Mouse (Mus musculus): ENCODE results near the gene Cblc. TPM values are rescaled to one million over a fixed set of nuclear protein-coding genes. Genes with fewer than 3 reads are reported as not detected.

The Cblc gene
- polyA plus RNA-seq, 1 experiment from 2014 or later: 0.95 TPM

GRCm38 (mm10) chr7:19777049-19777723 is 19.4 kb downstream of the Cblc start:
- 68% methylated on average over 11 of the region's 11 CpGs for WGBS (ENCODE audit: insufficient replicate concordance)

GRCm38 (mm10) chr7:19771682-19772081 is 24.9 kb downstream of the Cblc start:
- no peak overlapping the region for H3K4me3 ChIP-seq
- 38% methylated on average over 4 of the region's 4 CpGs for WGBS (ENCODE audit: insufficient replicate concordance)
- H3K4me1 ChIP-seq: peaks cover 24% of the 10 kb centered on the region
- peaks cover 57% of the 10 kb centered on the region for H3K27me3 ChIP-seq (replicated peaks)
- ATAC-seq: no peak
- H3K27ac ChIP-seq: no peak overlapping the region
- H3K4me2 ChIP-seq: no peak overlapping the region
- no peak overlapping the region for H3K9ac ChIP-seq
- H3K9me3 ChIP-seq (replicated peaks): no peaks in the 10 kb centered on the region
- H3K36me3 ChIP-seq: no peaks in the 10 kb centered on the region

More at GRCm38 (mm10) chr7:19777049-19777723, 19.4 kb downstream of the Cblc start:
- H3K4me1 ChIP-seq: no peaks in the 10 kb centered on the region
- no peak overlapping the region for H3K9ac ChIP-seq
- peaks cover 17% of the 10 kb centered on the region for H3K27me3 ChIP-seq (replicated peaks)
- H3K4me2 ChIP-seq: no peak overlapping the region
- H3K4me3 ChIP-seq: no peak overlapping the region
- H3K9me3 ChIP-seq (replicated peaks): no peaks in the 10 kb centered on the region
- ATAC-seq: no peak
- H3K36me3 ChIP-seq: no peaks in the 10 kb centered on the region
- no peak overlapping the region for H3K27ac ChIP-seq

- ATAC-seq: 0 out of 2 replicates have a peak, but pooled peaks have one; percentile 17
- Histone ChIP-seq H3K27me3 (replicated peaks) (peaks cover 57% of the 10 kb centered on the region), H3K9ac (peak within 1 kb of the TSS; percentile 54), H3K36me3 (no peaks in the 10 kb centered on the region), H3K4me2 (peak within 1 kb of the TSS; percentile 63), H3K9me3 (replicated peaks) (no peaks in the 10 kb centered on the region), H3K27ac (no peak within 1 kb of the TSS), H3K4me3 (peak within 1 kb of the TSS; percentile 43), H3K4me1 (peaks cover 24% of the 10 kb centered on the region)
- WGBS (ENCODE audit: insufficient replicate concordance): 8% methylated on average over 9 of the region's 9 CpGs
Measured at GRCm38 (mm10) chr7:19770984-19771391, 25.6 kb downstream of the Cblc start, which contains the start of gene Bcam. Bcam (minus strand) TSS chr7:19771016.

GRCm38 (mm10) chr7:19770375-19770754 is 26.2 kb downstream of the Cblc start:
- Histone ChIP-seq H3K4me2 (peak overlapping the region; percentile 63), H3K4me1 (peaks cover 24% of the 10 kb centered on the region), H3K4me3 (peak overlapping the region; percentile 43), H3K36me3 (no peaks in the 10 kb centered on the region), H3K27me3 (replicated peaks) (peaks cover 57% of the 10 kb centered on the region), H3K9ac (peak overlapping the region; percentile 54), H3K9me3 (replicated peaks) (no peaks in the 10 kb centered on the region), H3K27ac (no peak overlapping the region)
- ATAC-seq: peak; percentile 65
- WGBS (ENCODE audit: insufficient replicate concordance): under 1% methylated on average over 28 of the region's 28 CpGs

GRCm38 (mm10) chr7:19769434-19770374 is 26.9 kb downstream of the Cblc start:
- H3K4me1 ChIP-seq: peaks cover 24% of the 10 kb centered on the region
- H3K27ac ChIP-seq: no peak overlapping the region
- WGBS (ENCODE audit: insufficient replicate concordance): 13% methylated on average over 16 of the region's 16 CpGs
- H3K27me3 ChIP-seq (replicated peaks): peaks cover 57% of the 10 kb centered on the region
- peak overlapping the region; percentile 43 for H3K4me3 ChIP-seq
- H3K4me2 ChIP-seq: peak overlapping the region; percentile 63
- H3K9ac ChIP-seq: peak overlapping the region; percentile 54
- H3K9me3 ChIP-seq (replicated peaks): no peaks in the 10 kb centered on the region
- H3K36me3 ChIP-seq: no peaks in the 10 kb centered on the region
- ATAC-seq: no peak; the same call in 1 of the 2 replicates

GRCm38 (mm10) chr7:19769001-19769400 is 27.6 kb downstream of the Cblc start:
- H3K4me2 ChIP-seq: no peak overlapping the region; the same call in 1 of the 2 replicates
- H3K9me3 ChIP-seq (replicated peaks): no peaks in the 10 kb centered on the region
- no peaks in the 10 kb centered on the region for H3K36me3 ChIP-seq
- no peak overlapping the region for H3K27ac ChIP-seq
- H3K4me1 ChIP-seq: peaks cover 24% of the 10 kb centered on the region
- 39% methylated on average over 4 of the region's 4 CpGs for WGBS (ENCODE audit: insufficient replicate concordance)
- no peak overlapping the region for H3K4me3 ChIP-seq
- no peak for ATAC-seq
- peaks cover 57% of the 10 kb centered on the region for H3K27me3 ChIP-seq (replicated peaks)
- H3K9ac ChIP-seq: no peak overlapping the region

GRCm38 (mm10) chr7:19768251-19768650 is 28.4 kb downstream of the Cblc start:
- Histone ChIP-seq H3K4me2 (no peak overlapping the region), H3K9me3 (replicated peaks) (no peaks in the 10 kb centered on the region), H3K27ac (no peak overlapping the region), H3K4me1 (peaks cover 24% of the 10 kb centered on the region), H3K27me3 (replicated peaks) (peaks cover 52% of the 10 kb centered on the region), H3K9ac (no peak overlapping the region), H3K4me3 (no peak overlapping the region), H3K36me3 (no peaks in the 10 kb centered on the region)
- no peak for ATAC-seq
- WGBS (ENCODE audit: insufficient replicate concordance): 55% methylated on average over 14 of the region's 14 CpGs

- no peak for ATAC-seq
- H3K9me3 ChIP-seq (replicated peaks): no peaks in the 10 kb centered on the region
- 70% methylated on average over 9 of the region's 9 CpGs for WGBS (ENCODE audit: insufficient replicate concordance)
Measured at GRCm38 (mm10) chr7:19764581-19764980, 32.0 kb downstream of the Cblc start.

GRCm38 (mm10) chr7:19763829-19764477 is 32.7 kb downstream of the Cblc start:
- no peak overlapping the region for H3K9ac ChIP-seq
- H3K27me3 ChIP-seq (replicated peaks): peaks cover 16% of the 10 kb centered on the region
- H3K27ac ChIP-seq: no peak overlapping the region
- H3K4me2 ChIP-seq: no peak overlapping the region
- 63% methylated on average over 13 of the region's 13 CpGs for WGBS (ENCODE audit: insufficient replicate concordance)
- H3K4me3 ChIP-seq: no peak overlapping the region
- ATAC-seq: no peak
- H3K4me1 ChIP-seq: 0 out of 2 replicates have a peak, but pooled peaks cover 1% of the 10 kb centered on the region
- no peaks in the 10 kb centered on the region for H3K9me3 ChIP-seq (replicated peaks)
- no peaks in the 10 kb centered on the region for H3K36me3 ChIP-seq

More at GRCm38 (mm10) chr7:19764581-19764980, 32.0 kb downstream of the Cblc start:
- no peak overlapping the region for H3K27ac ChIP-seq
- peaks cover 8% of the 10 kb centered on the region; the same call in 1 of the 2 replicates for H3K4me1 ChIP-seq
- H3K4me2 ChIP-seq: no peak overlapping the region
- H3K36me3 ChIP-seq: no peaks in the 10 kb centered on the region
- peaks cover 21% of the 10 kb centered on the region for H3K27me3 ChIP-seq (replicated peaks)
- H3K9ac ChIP-seq: no peak overlapping the region
- H3K4me3 ChIP-seq: no peak overlapping the region

- no peak for ATAC-seq
- Histone ChIP-seq H3K27ac (no peak overlapping the region), H3K4me1 (no peaks in the 10 kb centered on the region), H3K9me3 (replicated peaks) (no peaks in the 10 kb centered on the region), H3K4me3 (no peak overlapping the region), H3K9ac (no peak overlapping the region), H3K4me2 (no peak overlapping the region), H3K36me3 (no peaks in the 10 kb centered on the region), H3K27me3 (replicated peaks) (peaks cover 15% of the 10 kb centered on the region)
- WGBS (ENCODE audit: insufficient replicate concordance): 73% methylated on average over 11 of the region's 11 CpGs
Measured at GRCm38 (mm10) chr7:19762283-19762682, 34.3 kb downstream of the Cblc start.

GRCm38 (mm10) chr7:19760021-19760420 is 36.6 kb downstream of the Cblc start:
- H3K4me3 ChIP-seq: no peak overlapping the region
- H3K27me3 ChIP-seq (replicated peaks): peaks cover 37% of the 10 kb centered on the region
- no peaks in the 10 kb centered on the region for H3K36me3 ChIP-seq
- no peak for ATAC-seq
- no peaks in the 10 kb centered on the region for H3K9me3 ChIP-seq (replicated peaks)
- H3K4me1 ChIP-seq: 0 out of 2 replicates have a peak, but pooled peaks cover 3% of the 10 kb centered on the region
- no peak overlapping the region for H3K9ac ChIP-seq
- H3K4me2 ChIP-seq: no peak overlapping the region
- 69% methylated on average over 13 of the region's 13 CpGs for WGBS (ENCODE audit: insufficient replicate concordance)
- no peak overlapping the region for H3K27ac ChIP-seq
